Mouse (Mus musculus): ENCODE results near the gene 4930469K13Rik. TPM values are rescaled to one million over a fixed set of nuclear protein-coding genes. Genes with fewer than 3 reads are reported as not detected.

Gene 4930469K13Rik
- polyA plus RNA-seq, 1 experiment from 2014 or later, result 30.9 TPM

- Histone ChIP-seq H3K4me2 (peak overlapping the region; percentile 34), H3K27ac (replicated peaks) (no peak overlapping the region), H3K9ac (no peak overlapping the region), H3K9me3 (no peaks in the 10 kb centered on the region), H3K27me3 (0 out of 2 replicates have a peak, but pooled peaks cover 5% of the 10 kb centered on the region), H3K4me1 (replicated peaks) (no peaks in the 10 kb centered on the region), H3K4me3 (no peak overlapping the region), H3K36me3 (no peaks in the 10 kb centered on the region)
- peak; percentile 53; the same call in 1 of the 2 replicates for ATAC-seq (ENCODE audit: low read depth)
- WGBS, result 14% methylated on average over 15 of the region's 15 CpGs
Observed at GRCm38 (mm10) chr11:34073776-34074175, 24.6 kb downstream of the 4930469K13Rik start.

- Histone ChIP-seq H3K9me3 (no peaks in the 10 kb centered on the region), H3K36me3 (no peaks in the 10 kb centered on the region), H3K4me3 (no peak overlapping the region), H3K27ac (replicated peaks) (no peak overlapping the region), H3K4me2 (no peak overlapping the region), H3K4me1 (replicated peaks) (no peaks in the 10 kb centered on the region), H3K9ac (no peak overlapping the region), H3K27me3 (0 out of 2 replicates have a peak, but pooled peaks cover 5% of the 10 kb centered on the region)
- 74% methylated on average over 4 of the region's 4 CpGs for WGBS
- no peak for ATAC-seq (ENCODE audit: low read depth)
Observed at GRCm38 (mm10) chr11:34072309-34072708, 26.0 kb downstream of the 4930469K13Rik start.

- ATAC-seq (ENCODE audit: low read depth), result no peak
- Histone ChIP-seq H3K4me1 (replicated peaks) (no peaks in the 10 kb centered on the region), H3K9ac (no peak overlapping the region), H3K27ac (replicated peaks) (no peak overlapping the region), H3K36me3 (no peaks in the 10 kb centered on the region), H3K4me3 (no peak overlapping the region), H3K9me3 (peaks cover 5% of the 10 kb centered on the region; the same call in 1 of the 2 replicates), H3K4me2 (no peak overlapping the region), H3K27me3 (0 out of 2 replicates have a peak, but pooled peaks cover 5% of the 10 kb centered on the region)
Observed at GRCm38 (mm10) chr11:34070596-34070995, 27.8 kb downstream of the 4930469K13Rik start.

GRCm38 (mm10) chr11:34063702-34064485, 34.5 kb downstream of the 4930469K13Rik start:
- WGBS, result 68% methylated on average over 5 of the region's 5 CpGs
- Histone ChIP-seq H3K4me1 (replicated peaks) (no peaks in the 10 kb centered on the region), H3K27ac (replicated peaks) (no peak overlapping the region), H3K9me3 (peaks cover 5% of the 10 kb centered on the region; the same call in 1 of the 2 replicates), H3K4me3 (no peak overlapping the region), H3K9ac (no peak overlapping the region), H3K27me3 (no peaks in the 10 kb centered on the region), H3K4me2 (no peak overlapping the region), H3K36me3 (no peaks in the 10 kb centered on the region)
- no peak for ATAC-seq (ENCODE audit: low read depth)

GRCm38 (mm10) chr11:34063257-34063656, 35.1 kb downstream of the 4930469K13Rik start:
- no peak overlapping the region for H3K27ac ChIP-seq (replicated peaks)
- H3K4me1 ChIP-seq (replicated peaks), result no peaks in the 10 kb centered on the region
- H3K4me2 ChIP-seq, result no peak overlapping the region
- no peak for ATAC-seq (ENCODE audit: low read depth)
- no peaks in the 10 kb centered on the region for H3K36me3 ChIP-seq
- H3K9me3 ChIP-seq, result peaks cover 5% of the 10 kb centered on the region; the same call in 1 of the 2 replicates
- H3K4me3 ChIP-seq, result no peak overlapping the region
- H3K9ac ChIP-seq, result no peak overlapping the region
- H3K27me3 ChIP-seq, result no peaks in the 10 kb centered on the region
- WGBS, result 77% methylated on average over 2 of the region's 2 CpGs

GRCm38 (mm10) chr11:34061740-34062139, 36.6 kb downstream of the 4930469K13Rik start:
- no peaks in the 10 kb centered on the region for H3K4me1 ChIP-seq (replicated peaks)
- 72% methylated on average over 6 of the region's 6 CpGs for WGBS
- H3K27ac ChIP-seq (replicated peaks), result no peak overlapping the region
- H3K9me3 ChIP-seq, result peaks cover 5% of the 10 kb centered on the region; the same call in 1 of the 2 replicates
- no peak overlapping the region for H3K9ac ChIP-seq
- H3K4me2 ChIP-seq, result no peak overlapping the region
- no peaks in the 10 kb centered on the region for H3K27me3 ChIP-seq
- no peak overlapping the region for H3K4me3 ChIP-seq
- no peak for ATAC-seq (ENCODE audit: low read depth)
- no peaks in the 10 kb centered on the region for H3K36me3 ChIP-seq

- no peaks in the 10 kb centered on the region for H3K4me1 ChIP-seq (replicated peaks)
- no peak for ATAC-seq (ENCODE audit: low read depth)
- H3K27ac ChIP-seq (replicated peaks), result no peak overlapping the region
- no peaks in the 10 kb centered on the region for H3K9me3 ChIP-seq
- 90% methylated on average over 6 of the region's 6 CpGs for WGBS
- H3K36me3 ChIP-seq, result no peaks in the 10 kb centered on the region
- H3K27me3 ChIP-seq, result no peaks in the 10 kb centered on the region
- H3K4me3 ChIP-seq, result no peak overlapping the region
- H3K4me2 ChIP-seq, result no peak overlapping the region
- H3K9ac ChIP-seq, result no peak overlapping the region
Observed at GRCm38 (mm10) chr11:34058960-34059359, 39.4 kb downstream of the 4930469K13Rik start.

GRCm38 (mm10) chr11:34058332-34058731, 40.0 kb downstream of the 4930469K13Rik start:
- Histone ChIP-seq H3K4me3 (no peak overlapping the region), H3K4me1 (replicated peaks) (no peaks in the 10 kb centered on the region), H3K9ac (no peak overlapping the region), H3K27ac (replicated peaks) (no peak overlapping the region), H3K4me2 (no peak overlapping the region), H3K9me3 (no peaks in the 10 kb centered on the region), H3K36me3 (no peaks in the 10 kb centered on the region), H3K27me3 (no peaks in the 10 kb centered on the region)
- no peak for ATAC-seq (ENCODE audit: low read depth)

GRCm38 (mm10) chr11:34056715-34057114, 41.6 kb downstream of the 4930469K13Rik start:
- no peak for ATAC-seq (ENCODE audit: low read depth)
- no peaks in the 10 kb centered on the region for H3K36me3 ChIP-seq
- H3K9ac ChIP-seq, result no peak overlapping the region
- H3K27ac ChIP-seq (replicated peaks), result no peak overlapping the region
- no peaks in the 10 kb centered on the region for H3K27me3 ChIP-seq
- H3K4me1 ChIP-seq (replicated peaks), result no peaks in the 10 kb centered on the region
- H3K4me3 ChIP-seq, result no peak overlapping the region
- 86% methylated on average over 1 of the region's 1 CpGs for WGBS
- no peaks in the 10 kb centered on the region for H3K9me3 ChIP-seq
- no peak overlapping the region for H3K4me2 ChIP-seq

- Histone ChIP-seq H3K4me3 (no peak overlapping the region), H3K9me3 (no peaks in the 10 kb centered on the region), H3K27me3 (no peaks in the 10 kb centered on the region), H3K4me1 (replicated peaks) (no peaks in the 10 kb centered on the region), H3K9ac (no peak overlapping the region), H3K27ac (replicated peaks) (no peak overlapping the region), H3K4me2 (no peak overlapping the region), H3K36me3 (no peaks in the 10 kb centered on the region)
- no peak for ATAC-seq (ENCODE audit: low read depth)
- 83% methylated on average over 7 of the region's 7 CpGs for WGBS
Observed at GRCm38 (mm10) chr11:34054031-34054727, 44.2 kb downstream of the 4930469K13Rik start.

- no peaks in the 10 kb centered on the region for H3K9me3 ChIP-seq
- no peak overlapping the region for H3K27ac ChIP-seq (replicated peaks)
- no peaks in the 10 kb centered on the region for H3K36me3 ChIP-seq
- no peak overlapping the region for H3K4me3 ChIP-seq
- H3K27me3 ChIP-seq, result no peaks in the 10 kb centered on the region
- no peak overlapping the region for H3K9ac ChIP-seq
- H3K4me2 ChIP-seq, result no peak overlapping the region
- ATAC-seq (ENCODE audit: low read depth), result no peak
- no peaks in the 10 kb centered on the region for H3K4me1 ChIP-seq (replicated peaks)
- 88% methylated on average over 6 of the region's 6 CpGs for WGBS
Observed at GRCm38 (mm10) chr11:34053031-34053818, 45.1 kb downstream of the 4930469K13Rik start.

GRCm38 (mm10) chr11:34050643-34051042, 47.7 kb downstream of the 4930469K13Rik start:
- Histone ChIP-seq H3K27ac (replicated peaks) (no peak overlapping the region), H3K4me1 (replicated peaks) (no peaks in the 10 kb centered on the region), H3K4me2 (no peak overlapping the region), H3K9me3 (no peaks in the 10 kb centered on the region), H3K9ac (no peak overlapping the region), H3K27me3 (no peaks in the 10 kb centered on the region), H3K4me3 (no peak overlapping the region), H3K36me3 (no peaks in the 10 kb centered on the region)
- 67% methylated on average over 2 of the region's 2 CpGs for WGBS
- no peak for ATAC-seq (ENCODE audit: low read depth)
